Mouse (Mus musculus) large intestine, adult 2 months (tissue): ENCODE measurements around the gene Kl. TPM values are rescaled to one million over a fixed set of nuclear protein-coding genes. Genes with fewer than 3 reads are reported as not detected.

Source experiments
- DNase-seq: peaks from one replicate; pipeline ENCODE4 v3.0.0-alpha.2; 2012; ENCODE audit warnings: low read depth, low spot score
- WGBS: fragments of 180-500 bp; shearing (Covaris S2); methylation state at CpG from one replicate; pipeline ENCODE4 v1.1.7; 2018; 5-methylcytosine and 5-hydroxymethylcytosine counted together
- polyA plus RNA-seq: library from polyadenylated mRNA; depleted of rRNA; stranded (reverse); fragments of >200 nt; gene quantifications from 2 replicates; pipeline ENCODE4 v1.2.3, GENCODE M21; 2012

Kl gene
- polyA plus RNA-seq, 1 experiment: 0.07 TPM

DNA sequence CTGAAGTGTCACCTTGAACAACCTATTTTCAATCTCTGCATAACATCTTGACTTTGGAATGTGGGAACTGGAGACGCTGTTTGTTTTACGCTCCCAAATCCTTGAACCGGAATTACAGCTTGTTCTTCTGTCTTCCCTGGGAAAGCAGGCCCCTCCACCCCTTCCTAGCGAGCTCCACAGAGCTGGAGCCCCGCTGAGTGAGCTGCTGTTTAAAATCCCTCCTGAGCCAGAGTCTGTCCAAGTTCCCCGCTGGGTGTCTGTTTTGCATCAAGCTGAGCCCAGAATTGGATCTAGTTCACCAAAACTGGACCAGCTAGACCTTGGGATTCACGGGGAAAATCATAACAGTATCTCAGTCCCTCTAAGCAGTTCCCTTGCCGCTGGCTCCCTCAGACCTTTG, 71.1 kb downstream of the Kl start:
- WGBS: 45% methylated on average over 8 of the region's 8 CpGs
- no peak for DNase-seq

DNA sequence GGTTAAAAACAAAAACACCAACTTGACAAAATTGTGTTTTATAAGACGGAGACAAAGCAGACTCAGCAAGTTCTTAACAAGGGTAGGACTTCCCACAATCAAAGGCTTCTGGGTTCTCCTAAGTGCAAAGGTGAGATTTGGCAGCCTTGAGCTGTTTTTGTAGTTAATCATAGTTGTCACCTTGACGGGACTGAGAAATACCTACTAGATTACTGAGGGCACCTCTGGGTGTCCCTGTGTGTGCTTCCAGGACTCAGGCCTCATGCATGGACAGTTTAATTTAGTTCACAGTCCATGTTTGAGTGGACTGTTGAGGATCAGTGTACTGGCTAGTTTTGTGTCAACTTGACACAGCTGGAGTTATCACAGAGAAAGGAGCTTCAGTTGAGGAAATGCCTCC, 72.1 kb downstream of the Kl start:
- WGBS: 73% methylated on average over 2 of the region's 2 CpGs
- no peak for DNase-seq

DNA sequence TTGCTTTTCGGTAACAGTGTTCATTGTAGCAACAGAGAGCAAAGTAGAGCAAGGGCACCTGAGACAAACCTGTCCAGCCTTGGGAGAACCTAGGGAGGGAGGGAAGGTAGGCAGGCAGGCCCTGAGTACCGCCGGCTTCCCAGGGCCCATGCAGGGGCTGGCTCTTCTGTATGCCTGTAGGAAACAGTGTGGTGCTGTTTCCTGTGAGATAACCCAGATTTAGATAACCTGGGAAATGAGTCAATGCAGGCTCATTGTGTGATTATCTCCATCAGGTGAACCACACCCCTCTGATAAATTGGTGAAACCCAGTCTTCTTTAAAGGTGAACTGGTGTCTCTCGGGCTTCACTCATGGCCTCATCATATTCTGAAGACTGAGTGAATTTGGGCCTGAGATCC, 73.7 kb downstream of the Kl start:
- no peak for DNase-seq
- WGBS: 94% methylated on average over 4 of the region's 4 CpGs

DNA sequence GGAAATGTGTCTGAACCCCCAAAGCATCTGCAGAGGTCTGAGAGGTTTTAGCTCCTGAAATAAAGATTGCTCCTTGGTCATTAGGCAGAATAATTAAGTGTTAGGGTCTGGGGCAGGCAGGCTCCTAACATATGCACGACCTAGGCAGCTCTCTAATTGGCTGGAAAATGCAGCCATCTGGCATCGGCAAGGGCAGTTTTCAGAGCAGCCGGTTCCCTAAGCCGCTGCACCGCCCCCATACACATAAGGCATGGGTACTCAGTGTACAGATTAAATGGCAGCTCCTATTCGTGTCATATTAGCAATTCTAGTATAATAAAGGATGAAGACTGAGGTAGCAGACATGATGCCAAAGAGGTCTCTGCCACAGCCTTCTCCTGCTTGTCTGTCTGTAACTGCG, 74.8 kb downstream of the Kl start:
- 80% methylated on average over 7 of the region's 7 CpGs for WGBS
- no peak for DNase-seq

DNA sequence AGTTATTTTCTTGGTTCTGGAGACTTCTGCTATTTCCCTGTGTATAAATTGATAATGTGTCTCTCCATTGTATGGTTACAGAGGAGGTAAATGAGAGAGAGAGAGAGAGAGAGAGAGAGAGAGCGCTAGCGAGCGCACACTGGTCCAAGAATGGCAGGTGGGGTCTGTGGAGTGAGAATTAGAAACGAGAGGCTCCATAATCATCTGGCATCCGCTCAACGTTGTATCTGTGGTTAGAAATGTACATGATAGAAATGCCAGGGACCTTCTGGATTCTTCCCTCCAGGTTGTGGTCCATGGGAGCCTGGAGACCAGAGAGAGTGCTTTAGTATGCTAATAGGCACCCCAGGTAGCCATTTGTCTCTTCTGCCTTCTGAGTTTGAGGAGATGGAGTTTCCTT, 76.5 kb downstream of the Kl start:
- WGBS: 77% methylated on average over 6 of the region's 6 CpGs
- no peak for DNase-seq

DNA sequence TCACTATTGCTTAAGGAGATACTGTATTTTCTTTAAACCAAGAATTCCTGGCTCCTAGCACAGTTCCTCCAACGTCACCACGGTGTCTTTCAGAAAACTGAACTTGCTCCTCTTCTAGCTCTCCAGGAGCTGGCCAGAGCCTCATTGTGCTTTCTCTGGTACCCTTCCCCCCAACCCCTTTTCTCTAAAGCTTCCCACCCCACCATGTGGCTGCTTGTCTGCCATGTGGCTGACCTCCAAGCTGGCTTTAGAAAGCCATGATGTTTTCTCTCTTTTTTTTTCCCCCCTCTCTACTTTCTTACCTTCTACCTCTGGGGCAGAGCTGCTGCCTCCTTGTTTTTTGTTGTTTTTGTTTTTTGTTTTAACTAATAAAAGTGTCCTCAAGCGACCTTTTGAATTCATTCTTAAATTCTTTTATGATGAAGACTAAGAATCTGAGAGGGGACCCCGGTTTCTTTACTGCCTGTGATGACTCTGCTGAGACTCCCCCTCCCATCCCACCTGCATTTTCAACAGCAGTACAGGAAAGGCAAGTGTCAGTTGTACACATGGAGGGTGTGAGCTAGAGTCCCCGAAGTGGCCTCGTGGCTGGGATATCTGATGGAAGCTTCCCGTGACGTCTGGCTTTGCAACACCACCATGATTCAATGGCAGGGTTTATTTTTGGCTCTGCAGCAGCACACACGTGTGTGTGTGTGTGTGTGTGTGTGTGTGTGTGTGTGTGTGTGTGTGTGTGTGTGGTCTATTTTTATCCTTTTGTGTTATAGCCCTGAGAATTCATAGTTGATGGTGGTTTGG, 82.5 kb downstream of the Kl start:
- no peak for DNase-seq
- 69% methylated on average over 9 of the region's 9 CpGs for WGBS

DNA sequence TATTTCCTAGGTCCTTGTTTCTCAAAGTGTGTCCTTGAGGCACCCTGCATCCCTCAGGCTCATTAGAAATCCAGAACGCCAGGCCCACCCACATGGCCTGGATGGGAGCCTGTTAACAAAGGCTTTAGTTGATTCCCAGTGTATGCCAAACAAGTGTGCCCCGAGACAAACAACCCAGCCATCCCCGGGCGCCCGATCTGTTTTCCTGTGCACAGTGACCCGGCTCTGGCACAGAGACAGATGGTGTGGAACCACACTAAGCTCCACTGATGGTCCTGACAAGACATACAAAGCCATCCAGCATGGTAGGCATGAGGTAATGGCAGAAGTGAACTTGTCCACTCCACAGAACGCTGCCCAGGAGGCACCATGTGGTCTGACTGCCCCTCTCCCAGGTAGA, 85.5 kb downstream of the Kl start:
- DNase-seq: no peak
- 90% methylated on average over 7 of the region's 7 CpGs for WGBS

DNA sequence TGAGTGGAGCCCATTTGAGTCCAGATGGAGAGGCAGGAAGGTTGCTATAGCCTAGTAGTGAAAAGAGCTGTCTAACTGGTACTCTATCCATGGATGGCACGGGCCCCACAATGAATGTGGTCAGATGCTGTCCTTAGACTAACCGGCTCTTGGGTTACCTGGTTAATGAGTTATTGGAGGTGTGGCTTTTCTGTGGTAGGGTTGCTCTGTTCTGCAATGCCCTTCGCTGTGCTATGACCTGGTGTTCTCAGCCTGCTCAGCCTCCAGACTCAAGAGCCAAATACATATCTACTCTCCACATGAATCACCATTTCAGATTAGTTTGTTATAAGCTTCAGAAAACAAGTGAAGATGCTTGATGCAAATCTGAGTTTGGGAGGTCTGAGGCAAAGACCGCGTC, 90.5 kb downstream of the Kl start:
- DNase-seq: no peak
- 68% methylated on average over 5 of the region's 5 CpGs for WGBS
